Mouse (Mus musculus): Measurements from ENCODE around the gene Nup210l.
A peak's percentile ranks its signal among the peaks of the same experiment; 100 is the strongest.

Gene Nup210l

DNA sequence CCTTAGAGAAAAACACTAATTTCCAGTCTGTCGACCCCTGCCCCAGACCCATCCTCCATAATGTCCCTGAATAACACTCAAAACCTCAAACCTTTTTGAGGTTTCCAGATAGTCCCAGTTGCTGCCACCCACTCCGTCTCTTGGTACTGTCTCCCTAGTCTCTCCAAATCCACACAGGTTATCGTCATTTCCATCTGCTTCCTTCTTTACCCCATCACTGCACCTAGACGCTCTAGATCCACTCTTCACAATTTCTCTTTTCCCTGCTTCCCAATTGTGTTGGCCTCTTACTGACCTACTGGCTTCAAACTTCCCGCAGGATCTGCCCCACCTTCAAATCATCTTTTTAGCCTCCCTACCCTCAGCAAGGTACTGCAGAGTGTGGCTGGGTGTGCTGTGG lies 117.2 kb downstream of the Nup210l start:
- Histone ChIP-seq H3K36me3 (ENCODE audit: insufficient read depth, low read length) (no peaks in the 10 kb centered on the region), H3K9me3 (ENCODE audit: low read length) (no peaks in the 10 kb centered on the region), H3K4me1 (replicated peaks; ENCODE audit: low read depth, low read length) (peaks cover 55% of the 10 kb centered on the region), H3K27me3 (ENCODE audit: insufficient read depth, low read length) (peaks cover 3% of the 10 kb centered on the region; the same call in 1 of the 2 replicates), H3K4me3 (replicated peaks; ENCODE audit: low read length) (peak overlapping the region; percentile 74)
- TF ChIP-seq POU5F1 (IDR thresholded peaks at IDR 0.05; ENCODE audit: borderline replicate concordance, low read length) (no peak), NANOG (IDR thresholded peaks at IDR 0.05; ENCODE audit: borderline replicate concordance, low read length) (no peak), CTCF (conservative IDR thresholded peaks at IDR 0.05; ENCODE audit: low read length) (no peak)

DNA sequence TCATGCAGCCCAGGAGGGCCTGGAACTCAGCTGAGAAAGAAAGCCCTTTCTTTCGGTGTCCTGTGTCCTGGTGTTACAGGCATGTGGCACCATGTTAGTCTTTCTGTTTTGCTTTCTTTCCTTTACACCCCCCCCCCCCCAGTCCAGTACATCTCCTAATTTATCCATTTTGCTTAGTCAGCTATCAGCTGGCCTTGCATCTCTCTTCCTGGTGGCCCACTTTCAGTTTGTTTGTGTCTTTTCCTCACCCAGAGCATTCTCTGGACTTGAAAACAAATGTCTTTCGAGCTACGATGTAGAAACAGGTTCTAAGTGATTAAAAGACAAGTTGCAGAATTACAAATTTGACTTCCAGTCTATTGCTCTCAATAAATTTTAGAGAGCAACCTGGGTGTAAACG lies 118.5 kb downstream of the Nup210l start:
- no peak for TF ChIP-seq CTCF (conservative IDR thresholded peaks at IDR 0.05; ENCODE audit: low read length)

DNA sequence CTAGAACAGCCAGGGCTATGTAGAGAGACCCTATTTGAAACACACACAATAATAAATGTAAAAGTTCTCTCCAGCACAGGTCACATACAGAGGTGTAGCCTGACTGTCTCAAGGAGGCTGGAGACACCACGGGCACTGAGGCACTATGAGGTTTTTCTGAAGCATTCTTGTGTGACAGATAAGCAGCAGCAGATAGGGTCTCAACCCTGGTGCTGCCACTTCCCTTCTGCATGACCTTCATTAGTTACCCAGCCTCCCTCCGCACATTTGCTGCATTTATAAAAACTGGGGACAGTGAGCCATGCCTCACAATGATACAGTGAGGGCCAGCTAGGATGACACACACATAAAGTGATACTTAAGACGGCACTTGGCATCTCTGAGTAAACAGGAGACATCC lies 119.0 kb downstream of the Nup210l start:
- Histone ChIP-seq H3K36me3 (ENCODE audit: insufficient read depth, low read length) (no peaks in the 10 kb centered on the region), H3K27me3 (ENCODE audit: insufficient read depth, low read length) (peaks cover 3% of the 10 kb centered on the region; the same call in 1 of the 2 replicates), H3K9me3 (ENCODE audit: low read length) (no peaks in the 10 kb centered on the region), H3K4me3 (replicated peaks; ENCODE audit: low read length) (no peak overlapping the region), H3K4me1 (replicated peaks; ENCODE audit: low read depth, low read length) (peaks cover 55% of the 10 kb centered on the region)
- TF ChIP-seq CTCF (conservative IDR thresholded peaks at IDR 0.05; ENCODE audit: low read length) (no peak), POU5F1 (IDR thresholded peaks at IDR 0.05; ENCODE audit: borderline replicate concordance, low read length) (no peak), NANOG (IDR thresholded peaks at IDR 0.05; ENCODE audit: borderline replicate concordance, low read length) (no peak)

More for the DNA sequence above, 118.5 kb downstream of the Nup210l start:
- no peak overlapping the region for H3K4me3 ChIP-seq (replicated peaks; ENCODE audit: low read length)
- H3K36me3 ChIP-seq (ENCODE audit: insufficient read depth, low read length): no peaks in the 10 kb centered on the region
- peaks cover 3% of the 10 kb centered on the region; the same call in 1 of the 2 replicates for H3K27me3 ChIP-seq (ENCODE audit: insufficient read depth, low read length)
- H3K9me3 ChIP-seq (ENCODE audit: low read length): no peaks in the 10 kb centered on the region
- peaks cover 55% of the 10 kb centered on the region for H3K4me1 ChIP-seq (replicated peaks; ENCODE audit: low read depth, low read length)

DNA sequence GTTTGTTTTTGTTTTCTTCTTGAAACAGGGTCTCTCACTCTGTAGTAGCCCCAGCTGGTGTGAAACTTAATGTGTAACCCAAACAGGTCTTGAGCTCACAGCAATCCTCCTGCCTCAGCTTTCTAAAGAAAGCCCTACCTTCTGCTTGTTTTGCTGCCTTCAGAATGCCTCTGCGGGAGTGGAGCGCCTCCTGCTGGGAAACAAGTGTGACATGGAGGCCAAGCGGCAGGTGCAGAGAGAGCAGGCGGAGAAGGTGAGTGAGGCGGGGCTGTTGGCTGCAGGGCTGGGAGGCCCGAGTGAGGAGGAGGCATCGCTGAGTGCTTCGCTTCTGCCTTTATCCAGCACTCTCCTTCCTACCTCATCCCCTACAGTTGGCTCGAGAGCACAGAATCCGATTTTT lies 120.4 kb downstream of the Nup210l start:
- Histone ChIP-seq H3K9me3 (ENCODE audit: low read length) (no peaks in the 10 kb centered on the region), H3K4me3 (replicated peaks; ENCODE audit: low read length) (no peak overlapping the region), H3K27me3 (ENCODE audit: insufficient read depth, low read length) (peaks cover 3% of the 10 kb centered on the region; the same call in 1 of the 2 replicates), H3K36me3 (ENCODE audit: insufficient read depth, low read length) (no peaks in the 10 kb centered on the region), H3K4me1 (replicated peaks; ENCODE audit: low read depth, low read length) (peaks cover 60% of the 10 kb centered on the region)
- TF ChIP-seq CTCF (conservative IDR thresholded peaks at IDR 0.05; ENCODE audit: low read length) (peak; percentile 48), NANOG (IDR thresholded peaks at IDR 0.05; ENCODE audit: borderline replicate concordance, low read length) (no peak)

DNA sequence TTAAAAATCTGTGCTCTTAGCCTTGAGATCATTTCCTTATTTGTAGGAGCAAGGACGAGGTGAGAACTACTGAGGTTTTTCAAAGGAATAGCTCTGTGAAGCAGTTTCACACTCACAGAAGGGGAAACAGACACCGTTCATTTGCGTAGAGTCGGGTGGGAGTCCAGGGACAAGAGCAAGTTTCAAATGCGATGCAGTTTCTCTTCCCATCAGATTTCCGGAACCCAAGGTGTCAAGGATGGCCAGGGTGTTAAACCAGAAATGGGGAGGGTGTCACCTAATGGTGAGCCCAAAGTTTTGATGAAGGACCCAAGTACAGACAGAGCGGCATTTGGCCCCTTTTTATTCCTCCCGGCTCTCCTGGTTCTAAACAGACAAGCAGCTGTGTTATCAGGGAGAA lies 127.1 kb downstream of the Nup210l start:
- H3K36me3 ChIP-seq (ENCODE audit: insufficient read depth, low read length): peaks cover 25% of the 10 kb centered on the region
- TF ChIP-seq CTCF (conservative IDR thresholded peaks at IDR 0.05; ENCODE audit: low read length) (no peak), POU5F1 (IDR thresholded peaks at IDR 0.05; ENCODE audit: borderline replicate concordance, low read length) (no peak), NANOG (IDR thresholded peaks at IDR 0.05; ENCODE audit: borderline replicate concordance, low read length) (no peak)
- H3K4me1 ChIP-seq (replicated peaks; ENCODE audit: low read depth, low read length): peaks cover 26% of the 10 kb centered on the region
- peak overlapping the region; percentile 91 for H3K4me3 ChIP-seq (replicated peaks; ENCODE audit: low read length)
- H3K9me3 ChIP-seq (ENCODE audit: low read length): no peaks in the 10 kb centered on the region
- no peaks in the 10 kb centered on the region for H3K27me3 ChIP-seq (ENCODE audit: insufficient read depth, low read length)

DNA sequence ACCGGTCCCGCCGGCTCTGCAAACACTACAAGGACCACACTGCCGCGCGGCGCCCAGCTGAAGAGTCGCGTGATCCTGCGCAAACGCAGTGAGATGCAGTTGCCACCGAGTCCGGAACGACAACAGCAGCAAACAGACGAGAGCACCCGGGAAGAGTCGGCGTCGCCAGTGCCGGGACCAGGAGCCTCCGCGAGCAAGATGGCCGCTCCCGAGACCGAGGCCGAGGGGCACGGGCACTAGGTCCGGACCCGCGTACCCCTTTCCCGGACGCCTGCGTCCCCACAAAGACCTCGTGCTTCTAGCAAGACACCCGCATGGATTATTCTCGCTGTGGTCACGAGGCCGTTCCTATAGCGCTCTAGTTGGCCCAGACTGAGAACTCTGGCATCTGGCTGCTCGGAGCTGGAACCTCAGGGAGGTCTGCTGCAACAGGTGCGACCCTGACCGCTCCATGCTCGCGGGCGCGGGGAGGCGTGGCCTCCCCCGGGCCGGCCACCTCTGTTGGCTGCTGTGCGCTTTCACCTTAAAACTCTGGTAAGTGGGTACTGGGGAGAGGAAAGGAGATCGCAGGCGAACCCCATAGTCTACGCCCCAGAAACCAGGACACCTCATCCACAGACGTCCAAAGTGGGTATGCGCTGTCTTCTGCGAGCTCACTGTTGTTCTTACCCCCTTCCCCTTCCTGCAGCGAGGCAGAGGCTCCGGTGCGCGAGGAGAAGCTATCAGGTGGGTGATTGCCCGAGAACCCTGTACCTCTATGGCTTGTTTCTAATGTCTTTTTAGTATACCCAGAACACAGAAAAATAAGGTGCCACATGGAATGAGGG lies 127.8 kb downstream of the Nup210l start, which contains the start of gene Jtb:
Gene Jtb, plus strand, starts transcription at position 91 of the 827 bp plus-strand sequence.
- no peaks in the 10 kb centered on the region for H3K9me3 ChIP-seq (ENCODE audit: low read length)
- H3K27me3 ChIP-seq (ENCODE audit: insufficient read depth, low read length): no peaks in the 10 kb centered on the region
- peaks cover 22% of the 10 kb centered on the region for H3K4me1 ChIP-seq (replicated peaks; ENCODE audit: low read depth, low read length)
- TF ChIP-seq POU5F1 (IDR thresholded peaks at IDR 0.05; ENCODE audit: borderline replicate concordance, low read length): no peak
- TF ChIP-seq NANOG (IDR thresholded peaks at IDR 0.05; ENCODE audit: borderline replicate concordance, low read length): no peak
- TF ChIP-seq CTCF (conservative IDR thresholded peaks at IDR 0.05; ENCODE audit: low read length): no peak
- peaks cover 30% of the 10 kb centered on the region for H3K36me3 ChIP-seq (ENCODE audit: insufficient read depth, low read length)
- peak within 1 kb of the TSS; percentile 91 for H3K4me3 ChIP-seq (replicated peaks; ENCODE audit: low read length)

DNA sequence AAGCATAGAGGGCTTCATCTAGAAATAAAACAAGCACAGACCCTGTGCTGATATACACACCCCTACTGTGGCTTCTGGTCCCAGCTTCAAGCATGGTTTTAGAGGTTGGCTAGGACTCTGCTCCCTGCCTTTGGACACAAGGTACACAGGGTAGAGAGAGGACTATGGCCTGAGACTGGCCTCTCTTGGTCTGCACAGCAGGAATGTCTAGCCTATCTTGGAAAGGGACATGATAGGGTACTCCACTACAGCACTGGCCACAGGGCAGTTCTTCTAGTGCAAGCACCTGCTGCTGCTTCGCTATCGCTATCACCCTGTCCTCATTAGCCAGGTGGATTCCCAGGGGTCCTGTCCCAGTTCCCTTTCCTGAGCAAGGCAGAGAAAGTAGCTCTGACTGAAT lies 137.3 kb downstream of the Nup210l start:
- Histone ChIP-seq H3K4me3 (replicated peaks; ENCODE audit: low read length) (no peak overlapping the region), H3K36me3 (ENCODE audit: insufficient read depth, low read length) (peaks cover 4% of the 10 kb centered on the region), H3K27me3 (ENCODE audit: insufficient read depth, low read length) (peaks cover 12% of the 10 kb centered on the region), H3K9me3 (ENCODE audit: low read length) (no peaks in the 10 kb centered on the region), H3K4me1 (replicated peaks; ENCODE audit: low read depth, low read length) (peaks cover 34% of the 10 kb centered on the region)
- TF ChIP-seq CTCF (conservative IDR thresholded peaks at IDR 0.05; ENCODE audit: low read length) (no peak), POU5F1 (IDR thresholded peaks at IDR 0.05; ENCODE audit: borderline replicate concordance, low read length) (no peak), NANOG (IDR thresholded peaks at IDR 0.05; ENCODE audit: borderline replicate concordance, low read length) (no peak)

DNA sequence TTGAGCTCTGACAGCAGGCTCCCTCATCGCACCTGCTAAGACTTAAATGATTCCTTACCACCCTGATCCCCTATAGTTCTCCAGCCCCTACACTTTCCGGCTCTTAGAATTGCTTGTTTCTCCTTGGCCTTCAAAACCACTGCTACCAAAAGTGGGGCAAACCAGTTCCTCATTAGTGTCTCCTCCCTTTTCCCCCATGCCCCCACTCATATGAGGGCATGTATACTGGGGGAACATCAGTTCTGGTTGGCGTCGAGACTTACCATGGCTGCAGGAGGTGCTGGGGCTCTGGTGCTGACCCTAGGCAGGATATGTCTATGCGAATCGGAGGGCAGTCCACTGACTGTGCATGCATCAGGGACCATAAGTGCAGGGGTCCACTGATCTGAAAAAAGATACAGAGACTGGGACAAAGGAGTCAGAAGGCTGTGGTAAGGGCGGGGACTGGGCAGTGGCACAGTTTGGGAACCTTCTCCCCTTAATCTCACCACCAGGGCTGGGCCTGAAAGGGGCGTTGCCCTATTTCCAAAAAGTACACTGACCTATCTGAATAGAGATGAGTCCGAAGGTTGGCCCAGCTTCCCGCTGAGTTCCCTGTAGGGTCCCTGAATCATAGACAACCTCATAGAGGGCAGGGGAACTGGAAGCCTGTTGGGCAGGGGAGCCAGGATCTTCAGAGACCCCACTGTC lies 137.9 kb downstream of the Nup210l start:
- peaks cover 12% of the 10 kb centered on the region for H3K27me3 ChIP-seq (ENCODE audit: insufficient read depth, low read length)
- H3K4me1 ChIP-seq (replicated peaks; ENCODE audit: low read depth, low read length): peaks cover 40% of the 10 kb centered on the region
- no peaks in the 10 kb centered on the region for H3K9me3 ChIP-seq (ENCODE audit: low read length)
- H3K36me3 ChIP-seq (ENCODE audit: insufficient read depth, low read length): no peaks in the 10 kb centered on the region
- TF ChIP-seq POU5F1 (IDR thresholded peaks at IDR 0.05; ENCODE audit: borderline replicate concordance, low read length): no peak
- no peak overlapping the region for H3K4me3 ChIP-seq (replicated peaks; ENCODE audit: low read length)

All from E14TG2a.4 (cell line).